Mouse (Mus musculus) urinary bladder, adult 18-20 months (tissue): Measurements from ENCODE around the gene Dnajc15.

Experiments used
- DNase-seq, 2 experiments: peaks; one replicate each; pipeline ENCODE4 v3.0.0; 2022; ENCODE audit warnings: low spot score in 2 of 2, mixed read lengths in 2 of 2

Dnajc15 gene

DNA sequence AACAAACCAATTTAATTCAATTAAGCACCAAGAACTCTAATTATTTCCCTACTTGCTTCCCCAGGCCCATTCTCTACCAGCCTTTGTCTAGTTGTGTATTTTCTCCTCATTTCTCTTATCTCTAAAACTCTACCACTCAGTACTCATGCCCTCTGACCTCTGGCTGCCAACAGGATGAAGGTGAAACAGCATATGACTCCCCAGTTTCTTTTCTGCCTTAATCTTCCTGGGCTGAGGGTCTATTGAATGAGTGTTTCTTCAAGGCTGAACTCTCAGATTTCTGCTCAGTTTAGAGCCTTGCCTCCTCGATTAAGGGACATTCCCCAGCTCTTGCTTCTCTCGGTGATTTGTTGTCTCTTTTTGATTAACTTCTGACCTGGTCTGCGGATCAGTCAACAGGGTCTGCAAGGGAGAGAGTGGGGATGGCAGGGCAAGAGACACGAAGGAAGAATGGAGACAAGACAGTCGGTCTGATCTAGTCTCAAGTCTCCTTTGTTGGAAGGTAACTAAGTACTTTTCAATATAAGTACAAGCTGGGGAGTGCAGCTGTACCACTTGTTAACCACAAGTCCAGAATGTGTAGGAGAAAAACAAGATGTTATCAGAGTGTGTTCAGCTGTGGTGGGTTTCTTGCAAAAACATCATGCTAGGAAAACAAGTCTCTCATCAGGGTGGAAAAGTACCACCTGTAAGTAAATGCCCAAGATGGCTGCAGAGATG lies 13.9 kb downstream of the Dnajc15 start:
- no peak for DNase-seq

DNA sequence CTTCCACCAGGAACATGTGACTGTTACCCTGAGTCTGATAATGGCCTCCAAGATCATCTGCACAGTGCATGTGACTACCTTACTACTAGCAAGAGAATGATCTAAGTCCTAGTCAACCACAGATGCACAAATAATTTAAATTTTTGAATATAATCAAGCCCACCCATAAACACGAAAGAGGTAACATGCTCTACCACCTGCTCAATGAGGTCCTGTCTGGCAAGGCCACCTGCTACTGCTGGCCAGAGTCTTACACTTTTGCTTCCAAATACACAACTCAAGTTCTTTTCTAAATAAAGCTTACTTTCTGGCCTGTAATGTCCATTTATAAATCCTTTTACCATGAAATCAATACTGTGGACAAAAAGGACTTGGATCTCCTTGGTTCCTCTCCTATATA lies 15.0 kb downstream of the Dnajc15 start:
- DNase-seq: no peak

DNA sequence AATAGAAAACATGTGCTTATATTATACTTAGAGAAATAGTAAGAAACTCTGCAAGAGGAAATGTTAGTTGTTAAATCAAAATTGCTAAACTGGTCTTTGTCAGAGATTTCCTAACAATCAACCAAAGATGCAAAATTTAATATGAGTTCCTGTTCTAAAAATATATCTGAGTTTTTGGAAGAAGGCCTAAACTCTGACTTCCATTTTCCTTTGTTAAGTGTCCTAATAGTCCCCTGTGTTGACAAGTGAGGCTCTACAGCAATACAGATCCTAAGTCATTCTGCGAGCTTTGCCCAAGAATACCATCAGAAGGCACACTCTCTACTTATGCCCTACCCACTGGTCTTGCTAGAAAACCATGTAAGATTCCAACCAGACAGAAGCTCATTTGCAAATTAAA lies 21.0 kb downstream of the Dnajc15 start:
- no peak for DNase-seq

DNA sequence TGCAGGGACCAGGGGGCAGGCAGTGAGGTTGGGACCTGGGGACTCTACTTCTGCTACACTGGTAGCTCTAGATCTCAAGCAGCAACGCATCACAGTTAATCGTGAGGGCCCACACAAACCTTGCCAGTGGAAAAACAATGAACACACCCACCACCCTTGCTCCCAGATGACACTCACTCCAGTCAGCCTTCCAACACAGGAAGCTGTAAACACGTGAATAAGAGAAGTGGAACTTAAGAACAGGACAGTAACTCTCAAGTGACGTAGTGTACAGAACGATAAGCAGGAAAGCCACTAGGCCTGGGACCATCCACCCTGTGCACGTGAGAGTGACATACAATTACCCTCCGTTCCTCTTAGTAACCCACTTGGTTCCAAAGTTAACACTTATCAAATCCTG lies 25.1 kb downstream of the Dnajc15 start:
- no peak for DNase-seq

DNA sequence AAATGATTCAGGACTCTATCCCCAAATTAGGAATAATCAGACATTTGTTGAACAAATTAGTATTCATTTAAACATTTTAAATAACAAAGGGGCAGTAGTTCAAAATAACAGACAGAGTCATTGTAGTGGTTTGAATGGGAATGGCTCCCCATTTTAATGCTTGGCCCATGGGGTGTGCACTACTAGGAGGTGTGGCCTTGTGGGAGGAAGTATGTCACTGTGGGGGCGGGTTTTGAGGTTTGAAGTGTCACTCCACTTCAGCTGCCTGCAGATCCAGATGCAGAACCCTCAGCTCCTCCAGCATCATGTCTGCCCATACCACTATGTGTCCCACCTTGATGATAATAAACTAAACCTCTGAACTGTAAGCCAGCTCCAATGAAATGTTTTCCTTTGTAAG lies 26.6 kb downstream of the Dnajc15 start:
- DNase-seq: no peak

DNA sequence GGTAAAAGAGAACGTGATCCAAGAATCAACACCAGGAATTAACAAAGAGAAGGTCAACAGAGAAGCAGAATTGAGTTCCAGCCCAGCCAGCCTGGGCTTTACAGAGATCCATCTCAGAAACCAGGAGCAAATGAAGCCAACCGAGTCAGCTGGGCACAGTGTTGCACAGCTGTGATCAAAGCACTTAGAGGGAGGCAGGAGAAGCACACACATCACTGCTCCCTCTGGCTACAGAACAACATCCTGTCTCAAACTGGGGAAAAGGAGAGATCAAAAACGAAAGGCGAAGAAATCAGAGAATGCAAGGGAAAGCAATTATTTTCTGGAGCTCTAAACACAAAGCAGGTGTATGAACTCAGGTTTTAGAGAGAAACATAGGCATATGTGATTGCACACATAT lies 28.7 kb downstream of the Dnajc15 start:
- DNase-seq: no peak

DNA sequence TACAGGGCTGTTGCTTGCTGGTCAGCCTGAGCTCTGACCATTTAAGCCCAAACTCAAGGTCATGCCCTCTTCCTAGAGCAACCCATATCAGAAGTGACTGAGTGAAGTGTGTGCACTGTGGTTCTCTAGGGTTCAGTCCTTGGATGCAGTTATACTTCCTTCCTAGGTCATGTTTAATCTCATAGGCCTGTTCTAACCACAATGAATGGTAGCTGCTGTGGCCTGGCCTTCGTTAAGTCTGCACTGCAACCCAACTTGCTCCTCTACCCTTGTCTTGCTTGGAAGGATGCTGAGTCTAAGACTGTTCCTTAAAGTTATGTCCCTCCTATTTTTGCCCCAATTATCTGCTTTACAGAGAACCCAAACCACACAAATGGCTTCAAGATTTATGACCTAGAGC lies 29.4 kb downstream of the Dnajc15 start:
- DNase-seq: no peak

DNA sequence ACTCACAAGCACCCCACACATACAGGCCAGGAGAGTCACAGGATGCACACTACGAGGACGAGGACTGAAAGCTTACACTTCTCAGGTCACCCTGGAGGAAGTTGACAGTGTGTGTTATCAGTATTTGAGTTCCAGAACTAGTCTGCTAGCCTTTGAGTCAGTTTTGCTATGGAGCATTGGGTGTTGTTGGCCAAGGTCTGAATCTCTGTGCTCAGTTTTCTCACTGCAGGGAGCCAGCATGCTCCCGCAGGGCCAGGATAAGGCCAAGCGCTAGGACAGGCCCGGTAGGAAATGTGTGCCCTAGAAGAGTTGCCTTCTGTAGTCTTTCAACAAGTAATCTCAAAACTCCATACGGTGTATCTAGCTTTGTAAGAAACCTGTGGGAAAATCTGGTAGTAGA lies 34.4 kb downstream of the Dnajc15 start:
- no peak for DNase-seq

DNA sequence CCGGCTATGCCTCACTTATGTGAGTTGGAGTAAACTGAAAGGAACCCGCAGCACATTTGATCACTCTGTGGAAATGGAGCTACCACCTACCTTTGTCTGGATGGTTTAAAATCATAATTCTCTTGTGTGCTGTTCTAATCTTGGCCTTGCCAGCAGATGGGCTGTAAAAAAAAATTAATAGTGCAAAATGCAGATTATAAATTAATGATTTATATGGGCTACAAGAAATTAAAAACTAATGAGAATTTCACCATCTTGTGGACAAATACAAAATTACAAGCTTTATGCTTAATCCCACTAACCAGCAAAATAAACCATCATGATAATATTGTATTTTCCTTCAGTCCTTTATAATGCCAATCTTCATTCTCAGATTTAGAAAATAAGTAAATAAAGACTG lies 34.8 kb downstream of the Dnajc15 start:
- no peak for DNase-seq

DNA sequence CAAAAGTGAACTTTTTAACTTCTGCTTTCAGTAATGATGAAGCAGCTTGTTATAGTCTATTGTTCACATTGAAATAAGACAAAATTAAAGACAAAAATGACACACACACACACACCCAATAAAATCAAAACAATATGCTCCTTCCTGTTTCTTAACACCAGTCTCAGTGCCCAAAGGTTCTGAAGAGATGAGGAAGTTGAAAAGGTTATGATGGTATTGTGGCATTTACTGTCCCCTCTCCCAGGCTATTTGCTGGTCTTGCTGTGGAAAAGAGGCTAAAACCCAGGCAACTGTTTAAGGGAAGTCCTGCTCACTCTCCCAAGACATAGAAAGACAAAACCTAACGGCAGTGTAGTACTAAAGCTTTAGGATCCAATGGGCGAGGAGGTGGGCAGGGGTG lies 38.1 kb downstream of the Dnajc15 start:
- no peak for DNase-seq

DNA sequence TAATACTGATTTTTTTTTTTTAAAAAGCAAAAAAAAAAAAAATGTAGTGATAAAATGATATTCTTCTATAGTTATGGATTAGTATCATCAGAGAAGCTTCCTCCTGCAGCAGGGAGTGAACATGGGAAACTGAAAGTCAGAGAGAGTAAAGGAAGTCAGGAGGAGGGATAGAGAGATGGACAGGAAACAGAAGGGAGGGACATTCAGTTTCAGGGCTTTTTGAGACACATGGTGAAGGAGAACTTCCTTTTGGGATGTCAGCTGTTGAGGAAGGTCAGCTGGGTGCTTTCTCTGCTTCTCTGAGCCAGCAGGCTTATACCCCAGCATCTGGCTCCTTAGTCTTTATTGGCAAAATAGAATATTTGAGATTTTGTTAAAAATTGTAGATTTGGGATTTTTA lies 42.6 kb downstream of the Dnajc15 start:
- DNase-seq: no peak

DNA sequence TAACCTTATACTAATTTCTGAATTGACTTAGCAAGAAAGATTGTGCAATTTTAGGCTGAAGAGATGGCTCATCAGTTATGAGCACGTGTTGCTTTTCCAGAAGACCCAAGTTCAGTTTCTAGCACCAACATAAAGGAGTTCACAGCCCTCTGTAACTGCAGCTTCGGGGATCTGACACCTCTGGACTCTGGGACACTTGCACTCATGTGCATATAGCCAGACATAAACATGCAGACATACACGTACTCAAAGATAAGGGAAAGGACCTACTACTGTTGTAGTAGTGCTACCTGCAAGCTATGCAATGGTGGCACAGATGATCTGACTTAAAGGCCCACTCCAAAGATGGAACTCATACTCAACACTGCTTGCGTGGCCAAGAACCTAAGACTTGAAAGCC lies 43.0 kb downstream of the Dnajc15 start:
- no peak for DNase-seq

DNA sequence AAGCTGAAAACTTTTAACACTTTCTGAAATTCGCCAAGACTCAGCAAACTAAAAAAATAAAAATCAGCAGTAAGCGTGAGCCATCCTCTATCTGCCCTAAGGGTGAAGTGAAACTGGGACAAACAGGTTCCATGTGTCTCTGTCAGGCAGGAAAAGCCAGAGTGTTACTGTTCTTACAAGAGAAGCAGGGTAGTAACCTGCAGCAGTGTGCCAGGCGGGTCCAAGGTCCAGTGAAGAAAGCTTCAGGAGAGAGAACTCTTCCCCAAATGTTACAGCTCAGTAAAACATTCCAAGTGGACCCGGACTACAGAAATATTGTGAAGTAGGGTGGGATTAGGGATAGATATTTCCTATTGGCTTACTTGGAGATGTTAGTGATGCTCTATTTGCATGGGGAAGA lies 45.3 kb downstream of the Dnajc15 start:
- no peak for DNase-seq

DNA sequence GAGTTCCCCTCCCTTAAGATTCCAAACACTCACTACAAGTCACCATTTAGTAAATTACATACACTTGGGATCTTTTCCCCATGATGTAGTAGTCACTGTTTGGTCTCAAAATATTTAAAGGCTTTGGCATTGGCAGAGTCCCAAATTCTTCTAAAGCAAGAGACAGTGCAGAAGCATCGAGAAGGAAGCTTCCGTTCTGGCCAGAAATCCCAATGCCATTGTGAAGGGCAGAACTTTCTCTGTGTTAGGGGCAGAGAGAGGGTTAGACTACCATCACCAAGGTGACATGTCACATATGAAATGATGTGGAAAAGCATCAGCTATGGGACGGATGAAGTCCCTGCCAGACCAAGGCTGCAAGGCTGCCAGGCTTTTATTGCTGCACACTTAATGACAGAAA lies 49.0 kb downstream of the Dnajc15 start:
- DNase-seq: no peak

DNA sequence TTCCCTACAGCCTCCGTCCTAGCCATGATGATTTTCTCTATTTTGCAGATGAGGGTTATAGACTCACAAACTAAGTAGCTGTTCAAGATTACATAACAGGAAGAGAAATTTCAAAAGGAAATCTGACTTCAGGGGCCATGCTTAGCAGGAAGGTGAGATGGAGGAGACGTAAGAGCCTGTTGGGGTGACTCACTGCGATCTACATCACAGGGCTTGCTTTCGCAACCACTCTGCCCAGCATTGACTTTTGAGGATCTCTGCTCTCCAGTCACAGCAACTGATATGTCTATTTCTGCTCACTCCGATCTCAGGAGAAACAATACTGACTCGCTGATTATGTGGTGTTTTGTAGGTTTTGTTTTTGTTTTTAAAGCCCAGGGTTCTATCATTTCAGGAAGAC lies 49.8 kb downstream of the Dnajc15 start:
- no peak for DNase-seq

DNA sequence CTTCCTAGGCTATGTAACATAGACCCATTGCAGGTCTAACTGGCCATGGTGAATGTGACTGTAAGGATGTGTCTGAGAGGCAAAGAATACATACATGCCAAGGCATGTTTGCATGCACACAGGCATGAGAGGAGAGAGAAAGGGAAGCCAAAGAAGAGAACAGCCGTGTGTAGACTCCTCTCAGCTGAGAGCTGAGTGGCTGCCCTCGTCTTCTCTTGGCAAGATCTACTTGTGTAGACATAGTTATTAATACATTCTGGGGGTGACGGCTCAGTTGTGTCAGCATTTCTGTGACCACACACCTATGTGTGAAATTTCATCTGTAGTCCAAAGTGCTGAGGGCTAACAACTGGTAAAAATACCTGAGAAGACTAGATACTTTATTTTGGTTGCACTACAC lies 55.1 kb downstream of the Dnajc15 start:
- DNase-seq: no peak

DNA sequence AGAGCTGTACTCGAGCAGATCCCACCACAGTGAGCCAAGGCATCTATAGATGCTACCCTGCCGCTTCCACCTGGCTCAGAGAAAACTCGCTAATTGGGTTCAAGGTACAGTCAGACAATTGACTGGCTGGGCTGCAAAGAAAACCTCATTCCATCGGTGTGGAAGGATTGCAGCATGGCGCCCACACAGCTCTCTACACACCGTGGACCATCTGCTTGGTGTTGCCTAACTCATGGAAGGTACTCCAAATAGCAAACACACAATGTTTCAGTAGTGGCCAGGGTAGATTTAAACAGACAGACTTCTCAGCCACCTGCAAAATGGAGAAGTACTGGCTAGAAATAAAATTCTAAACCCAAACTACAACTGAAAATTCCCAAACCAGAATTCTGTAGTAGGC lies 57.4 kb downstream of the Dnajc15 start:
- no peak for DNase-seq

DNA sequence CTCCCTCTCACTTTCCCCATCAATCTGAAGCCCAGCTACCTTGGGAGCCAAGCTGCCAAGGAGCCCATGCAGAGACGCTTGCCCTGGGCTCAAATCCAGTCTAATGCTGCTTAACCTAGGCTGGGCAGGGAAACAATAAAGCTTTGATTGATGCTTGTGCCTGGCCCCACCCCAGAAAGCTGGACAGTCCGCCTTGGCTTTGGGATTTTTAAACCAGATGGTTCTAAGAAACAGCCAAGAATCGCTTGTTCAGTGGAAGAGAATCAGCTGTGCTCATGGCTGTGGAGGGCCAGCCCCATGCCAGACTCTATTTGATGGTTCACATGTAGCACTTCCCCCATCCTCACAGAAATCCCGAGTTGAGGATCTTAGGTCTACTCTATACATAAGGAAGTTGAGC lies 60.0 kb downstream of the Dnajc15 start:
- DNase-seq: peak in 1 of 2 experiments; percentile 11

DNA sequence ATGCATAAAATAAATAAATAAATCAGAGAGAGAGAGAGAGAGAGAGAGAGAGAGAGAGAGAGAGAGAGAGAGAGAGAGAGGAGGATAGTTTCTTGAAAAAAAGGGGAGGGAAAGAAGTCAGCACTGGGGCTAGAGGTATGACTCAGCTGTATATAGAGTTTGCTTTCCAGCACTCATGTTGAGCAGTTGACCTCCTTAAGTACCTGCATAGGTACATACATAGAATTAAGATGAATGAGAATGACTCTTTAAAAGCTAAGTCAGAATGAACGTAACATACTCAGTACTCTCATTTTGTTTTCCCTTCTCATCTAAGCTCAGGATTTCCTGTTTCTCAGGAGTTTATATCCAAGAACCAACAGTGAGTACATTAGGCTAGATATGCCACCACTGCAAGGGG lies 62.0 kb downstream of the Dnajc15 start:
- DNase-seq: no peak

DNA sequence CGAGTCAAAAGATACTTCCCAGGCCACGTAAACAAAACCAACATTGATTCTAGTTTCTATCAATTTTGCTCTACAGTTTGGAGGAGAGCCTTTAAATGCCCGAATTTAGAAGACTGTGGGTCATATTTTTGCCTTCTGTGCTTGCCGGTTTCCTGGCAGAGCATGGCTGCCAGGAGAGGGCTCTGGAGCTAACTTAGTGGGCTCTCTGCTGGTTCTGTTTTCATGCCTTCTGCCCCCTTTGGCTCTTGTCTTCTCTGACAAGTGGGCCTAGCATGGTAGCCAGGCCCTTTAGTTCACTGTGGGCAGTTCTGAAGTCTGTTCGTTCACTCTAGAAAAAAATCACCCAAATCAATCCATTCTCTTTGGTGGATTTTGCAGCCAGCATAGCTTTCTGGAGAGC lies 63.5 kb downstream of the Dnajc15 start:
- DNase-seq: no peak

DNA sequence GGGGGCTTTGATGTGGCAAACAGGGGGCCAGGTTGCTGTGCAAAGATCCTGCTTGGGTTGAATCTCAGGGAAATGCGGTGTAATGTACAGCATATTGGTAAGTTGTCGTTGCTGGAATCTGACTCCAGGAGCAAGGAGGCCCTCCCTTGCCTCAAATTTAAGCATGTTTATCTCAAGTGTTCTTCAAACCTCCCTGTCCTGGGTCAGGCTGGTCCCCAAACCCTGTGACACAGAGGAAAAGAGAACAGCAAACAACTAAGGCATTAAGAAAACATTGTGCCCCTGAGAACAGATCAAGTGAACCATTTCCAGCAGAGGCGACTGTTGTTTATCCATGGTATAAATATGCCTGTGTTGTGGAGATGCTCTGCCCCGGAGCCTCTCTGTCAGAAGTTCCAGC lies 67.1 kb downstream of the Dnajc15 start:
- DNase-seq: no peak

DNA sequence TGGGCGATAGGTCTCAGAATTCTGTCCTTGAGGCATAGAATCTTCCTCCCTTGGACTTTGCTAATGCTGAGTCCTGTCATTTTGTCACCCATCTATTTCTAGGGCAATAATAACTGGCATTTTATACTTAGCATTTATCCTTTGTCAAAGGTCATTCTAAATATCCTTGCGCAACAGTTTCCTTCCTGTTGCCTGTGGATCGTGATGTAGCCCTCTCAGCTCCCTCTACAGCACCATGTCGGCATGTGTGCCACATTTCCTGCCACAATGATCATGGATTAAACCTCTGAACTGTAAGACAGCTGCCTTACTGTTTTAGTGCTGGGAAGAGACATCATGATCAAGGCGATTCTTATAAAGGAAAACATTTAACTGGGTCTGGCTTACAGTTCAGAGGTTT lies 68.6 kb downstream of the Dnajc15 start:
- DNase-seq: no peak

DNA sequence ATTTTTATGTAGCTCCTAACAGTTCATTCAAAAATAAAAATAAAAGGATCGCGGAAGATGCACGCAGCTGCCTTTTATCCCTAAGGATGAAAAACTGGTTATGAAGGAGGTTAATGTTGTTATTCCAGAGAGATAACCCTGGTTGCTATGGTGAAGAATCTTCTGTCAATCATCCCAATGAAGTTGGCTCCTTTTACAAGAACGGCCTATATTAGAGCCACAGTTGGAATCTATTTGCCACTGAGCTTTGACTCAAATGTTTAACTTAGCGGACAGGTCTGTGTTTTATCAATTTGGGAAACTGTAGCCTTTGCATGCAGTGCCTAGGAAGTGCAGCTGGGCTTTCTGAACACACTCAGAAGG lies 72.7 kb downstream of the Dnajc15 start:
- DNase-seq: no peak

DNA sequence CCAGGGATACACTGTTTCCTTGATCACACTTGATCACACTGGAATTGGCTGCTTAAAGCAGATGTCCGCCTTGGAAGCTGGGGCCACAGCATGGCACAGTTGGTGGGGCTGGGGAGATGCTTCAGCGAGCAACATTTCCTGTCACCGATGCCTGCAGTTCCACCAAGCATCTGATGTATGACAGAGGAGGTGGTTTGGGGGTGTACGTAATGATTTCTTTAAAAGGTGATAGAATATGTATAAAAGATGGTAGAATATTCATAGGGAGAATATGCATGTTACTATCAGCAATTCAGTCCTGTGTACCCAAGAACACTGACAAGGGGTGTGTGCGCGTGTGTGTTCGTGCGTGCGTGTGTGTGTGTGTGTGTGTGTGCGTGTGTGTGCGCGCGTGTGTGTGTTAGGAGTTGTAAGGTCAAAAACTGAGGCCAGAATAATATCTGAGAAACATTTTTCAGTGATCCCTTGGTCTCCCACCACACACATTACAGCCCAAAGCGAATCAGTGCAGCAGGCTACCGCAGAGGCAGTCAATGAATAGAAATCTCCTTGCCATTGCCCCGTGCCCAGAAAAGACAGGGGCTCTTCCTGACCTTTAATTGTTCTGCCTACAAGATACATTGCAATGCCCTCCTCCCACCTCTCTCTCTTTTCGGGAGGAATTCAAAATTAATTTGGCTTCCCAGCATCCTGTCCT lies 73.2 kb downstream of the Dnajc15 start:
- DNase-seq: no peak
